8 mouse cellular contexts compared by ENCODE assay signal in genomic region chr2:153239860-153240480, GRCm38 (mm10). TPM values are rescaled to one million over a fixed set of nuclear protein-coding genes. Genes with fewer than 3 reads are reported as not detected.
A peak's percentile ranks its signal among the peaks of the same experiment; 100 is the strongest.
DNase-seq lines count a peak whose midpoint lies in the region; ATAC-seq and TF ChIP-seq lines count a peak whose summit lies in the region.

No protein-coding gene starts in this region.

- no peaks in the 10 kb centered on the region for H3K9me3 ChIP-seq in forebrain, postnatal 0 days (ENCODE audit: low read length)
- H3K9me3 ChIP-seq in liver, postnatal 0 days (ENCODE audit: low read length), result no peaks in the 10 kb centered on the region

- no peak for TF ChIP-seq CTCF in forebrain, postnatal 0 days (IDR thresholded peaks at IDR 0.05; ENCODE audit: low read depth)
- TF ChIP-seq CTCF in liver, postnatal 0 days (IDR thresholded peaks at IDR 0.05; ENCODE audit: low read depth), result no peak

- peak overlapping the region; percentile 89 for H3K4me3 ChIP-seq in forebrain, postnatal 0 days (ENCODE audit: low read depth, low read length)
- peak overlapping the region; percentile 99 for H3K4me3 ChIP-seq in liver, postnatal 0 days (ENCODE audit: low read depth, low read length)

- ATAC-seq in forebrain, postnatal 0 days, result no peak
- no peak for ATAC-seq in liver, postnatal 0 days

- no peaks in the 10 kb centered on the region for H3K27me3 ChIP-seq in forebrain, postnatal 0 days (ENCODE audit: insufficient read depth, low read length)
- no peaks in the 10 kb centered on the region for H3K27me3 ChIP-seq in liver, postnatal 0 days (ENCODE audit: insufficient read depth, low read length)

- H3K4me2 ChIP-seq in forebrain, postnatal 0 days (ENCODE audit: low read depth), result peak overlapping the region; percentile 81
- H3K4me2 ChIP-seq in liver, postnatal 0 days (ENCODE audit: low read depth, low read length), result peak overlapping the region; percentile 79

- WGBS in forebrain, postnatal 0 days, result 4% methylated on average over 21 of the region's 22 CpGs
- 9% methylated on average over 21 of the region's 22 CpGs for WGBS in liver, postnatal 0 days (ENCODE audit: insufficient replicate concordance)

- DNase-seq in kidney, postnatal 4 days, result peak; percentile 17 to 43
- no peak for DNase-seq in kidney, postnatal 25 days
- DNase-seq in adrenal gland, postnatal 14 days, result peak; percentile 52
- DNase-seq in forebrain, postnatal 0 days, result no peak
- peak; percentile 44 for DNase-seq in liver, postnatal 0 days
- DNase-seq in layer of hippocampus, adult 18-20 months (ENCODE audit: low spot score in 2 of 2), result no peak
- no peak for DNase-seq in urinary bladder, postnatal 25 days (ENCODE audit: low spot score)
- no peak for DNase-seq in gastrocnemius, postnatal 36 days

- TF ChIP-seq EP300 in liver, postnatal 0 days (IDR thresholded peaks at IDR 0.05; ENCODE audit: low read depth), result no peak

- peak overlapping the region; percentile 93 for H3K9ac ChIP-seq in forebrain, postnatal 0 days
- H3K9ac ChIP-seq in liver, postnatal 0 days (replicated peaks), result peak overlapping the region; percentile 100

- peaks cover 10% of the 10 kb centered on the region for H3K4me1 ChIP-seq in forebrain, postnatal 0 days (ENCODE audit: insufficient read depth)
- H3K4me1 ChIP-seq in liver, postnatal 0 days (ENCODE audit: insufficient read depth), result peaks cover 42% of the 10 kb centered on the region

- 0 out of 2 replicates have a peak overlapping the region, but pooled peaks have one; percentile 15 for H3K27ac ChIP-seq in forebrain, postnatal 0 days (ENCODE audit: low read depth, low read length)
- peak overlapping the region; percentile 98 for H3K27ac ChIP-seq in liver, postnatal 0 days (ENCODE audit: low read depth)

- intact Hi-C loops in gastrocnemius, postnatal 36 days (cut with DNase I), result loop anchor here (5.0 kb wide), 2 partner anchors 52 to 93 kb away; partner anchors contain the start of gene Kif3b

- H3K36me3 ChIP-seq in forebrain, postnatal 0 days (ENCODE audit: insufficient read depth), result peaks cover 8% of the 10 kb centered on the region
- peaks cover 37% of the 10 kb centered on the region for H3K36me3 ChIP-seq in liver, postnatal 0 days (replicated peaks; ENCODE audit: insufficient read depth, low read length)

RNA-seq across cellular contexts. Expression of gene Plagl2, which starts 1.3 kb away (rescaled TPM):
- 9.3 and 10.6 TPM in 2 replicates for total RNA-seq in adrenal gland, postnatal 14 days (2021)
- total RNA-seq in forebrain, postnatal 0 days (2014; rRNA removed), result 3.7 and 5.1 TPM in 2 replicates
- polyA plus RNA-seq in forebrain, postnatal 0 days (2015; fragmentation: Nextera tagmentation; extraction: Ambion mirVana), result 2.1 and 2.5 TPM in 2 replicates
- polyA plus RNA-seq in liver, postnatal 0 days (2015; fragmentation: Nextera tagmentation; extraction: Ambion mirVana), result 4.3 and 4.4 TPM in 2 replicates
- total RNA-seq in layer of hippocampus, adult 18-20 months (2021), result 1 to 10 TPM; 5.9 TPM
- 1 to 10 TPM; 2.2 to 3.2 TPM for total RNA-seq in gastrocnemius, postnatal 36 days (2021)

RNA-seq across cellular contexts. Expression of gene Pofut1, which starts 1.4 kb away (rescaled TPM):
- total RNA-seq in adrenal gland, postnatal 14 days (2021), result 29.4 and 32.2 TPM in 2 replicates
- total RNA-seq in forebrain, postnatal 0 days (2014; rRNA removed), result 16.0 and 22.9 TPM in 2 replicates
- polyA plus RNA-seq in forebrain, postnatal 0 days (2015; fragmentation: Nextera tagmentation; extraction: Ambion mirVana), result 1.5 and 3.4 TPM in 2 replicates
- polyA plus RNA-seq in liver, postnatal 0 days (2015; fragmentation: Nextera tagmentation; extraction: Ambion mirVana), result 1.4 and 1.7 TPM in 2 replicates
- total RNA-seq in layer of hippocampus, adult 18-20 months (2021), result 10 to 100 TPM; 15.4 to 15.8 TPM
- total RNA-seq in gastrocnemius, postnatal 36 days (2021), result 1 to 10 TPM; 9.5 to 9.9 TPM

RNA-seq across cellular contexts. Expression of gene Tspyl3, which starts 14.7 kb away (rescaled TPM):
- 3.2 and 4.7 TPM in 2 replicates for total RNA-seq in adrenal gland, postnatal 14 days (2021)
- 23.6 and 28.8 TPM in 2 replicates for total RNA-seq in forebrain, postnatal 0 days (2014; rRNA removed)
- polyA plus RNA-seq in forebrain, postnatal 0 days (2015; fragmentation: Nextera tagmentation; extraction: Ambion mirVana), result 44.3 and 52.2 TPM in 2 replicates
- polyA plus RNA-seq in liver, postnatal 0 days (2015; fragmentation: Nextera tagmentation; extraction: Ambion mirVana), result 1.1 TPM in 2 replicates
- total RNA-seq in layer of hippocampus, adult 18-20 months (2021), result 10 to 100 TPM; 20.7 to 21.7 TPM
- total RNA-seq in gastrocnemius, postnatal 36 days (2021), result under 1 TPM; 0.32 to 0.51 TPM

RNA-seq across cellular contexts. Expression of gene Kif3b, which starts 51.2 kb away (rescaled TPM):
- 22.5 and 24.4 TPM in 2 replicates for total RNA-seq in adrenal gland, postnatal 14 days (2021)
- 56.6 and 62.5 TPM in 2 replicates for total RNA-seq in forebrain, postnatal 0 days (2014; rRNA removed)
- 17.4 and 20.6 TPM in 2 replicates for polyA plus RNA-seq in forebrain, postnatal 0 days (2015; fragmentation: Nextera tagmentation; extraction: Ambion mirVana)
- 1.3 and 1.7 TPM in 2 replicates for polyA plus RNA-seq in liver, postnatal 0 days (2015; fragmentation: Nextera tagmentation; extraction: Ambion mirVana)
- total RNA-seq in layer of hippocampus, adult 18-20 months (2021), result 10 to 100 TPM; 54.2 to 54.8 TPM
- total RNA-seq in gastrocnemius, postnatal 36 days (2021), result 1 to 10 TPM; 2.8 to 3.5 TPM

Comparison
In these comparisons a context has a peak if more than half of its experiments do, and no peak if none do; other contexts are left out.
1. DNase-seq: peak in kidney, postnatal 4 days (2 of 2), adrenal gland, postnatal 14 days (single experiment) and liver, postnatal 0 days (single experiment); none in kidney, postnatal 25 days (0 of 2), forebrain, postnatal 0 days (single experiment), layer of hippocampus, adult 18-20 months (0 of 2), urinary bladder, postnatal 25 days (single experiment) and gastrocnemius, postnatal 36 days (0 of 2).